Mouse (Mus musculus): ENCODE measurements around the gene Cpn2. TPM values are rescaled to one million over a fixed set of nuclear protein-coding genes. Genes with fewer than 3 reads are reported as not detected.

The Cpn2 gene
- polyA plus RNA-seq, 1 experiment from 2014 or later: not detected

DNA sequence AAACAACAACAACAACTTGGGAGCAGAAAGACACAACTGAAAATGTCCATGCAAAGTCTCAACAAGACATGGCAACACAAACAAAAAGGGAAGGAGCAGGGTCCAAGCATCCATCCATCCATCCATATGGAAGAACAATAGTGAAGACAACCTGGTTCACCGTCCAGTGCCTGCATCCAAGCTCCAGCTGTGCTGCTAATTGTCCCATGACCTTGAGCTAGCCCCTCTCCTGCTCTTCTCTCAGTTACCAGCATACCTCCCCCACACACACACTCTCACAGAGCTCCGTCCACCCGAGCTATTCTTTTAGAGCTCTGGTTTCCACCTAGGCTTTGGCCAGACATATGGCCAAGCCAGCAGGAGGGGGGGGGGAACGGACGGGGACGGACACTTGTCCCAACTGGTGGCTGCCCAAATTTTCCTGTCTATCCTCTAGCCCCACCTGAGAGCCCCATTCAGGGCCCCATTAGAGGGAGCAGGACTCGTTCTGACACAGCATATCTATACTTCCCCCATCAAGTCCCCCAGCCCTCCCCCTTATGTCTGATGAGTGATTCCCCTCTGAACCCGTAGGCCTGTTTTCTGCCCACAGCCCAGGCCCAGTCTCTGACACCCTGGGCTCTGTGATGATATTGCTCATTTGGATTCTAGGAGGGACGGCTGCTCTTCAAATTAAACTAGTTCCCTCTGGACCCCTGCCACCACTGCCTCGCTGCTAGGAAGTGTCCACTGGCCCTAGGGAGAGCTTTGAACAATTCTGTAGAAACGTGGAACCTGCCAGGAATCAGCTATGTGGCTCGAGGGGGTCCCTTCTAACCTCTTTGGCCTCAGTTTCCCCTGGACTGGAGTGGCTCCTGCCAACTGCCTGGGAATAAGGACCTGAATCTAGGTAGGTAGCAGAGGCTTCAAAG, 32.4 kb downstream of the Cpn2 start:
- Histone ChIP-seq H3K27ac (replicated peaks) (no peak overlapping the region), H3K27me3 (ENCODE audit: control insufficient read depth, insufficient read depth, low read length) (no peaks in the 10 kb centered on the region), H3K4me2 (replicated peaks; ENCODE audit: low read depth) (no peak overlapping the region), H3K36me3 (ENCODE audit: control insufficient read depth, insufficient read depth, low read length) (no peaks in the 10 kb centered on the region), H3K4me1 (replicated peaks; ENCODE audit: control insufficient read depth, insufficient read depth) (0 out of 2 replicates have a peak, but pooled peaks cover 4% of the 10 kb centered on the region), H3K9ac (ENCODE audit: low read length) (no peak overlapping the region), H3K4me3 (ENCODE audit: low read depth, low read length) (no peak overlapping the region), H3K9me3 (ENCODE audit: control insufficient read depth, low read length) (no peaks in the 10 kb centered on the region)
- DNase-seq (ENCODE audit: low spot score) (no peak), ATAC-seq (ENCODE audit: low FRiP score, low TSS enrichment) (no peak)
- 67% methylated on average over 12 of the region's 12 CpGs for WGBS
- TF ChIP-seq CTCF (IDR thresholded peaks at IDR 0.05; ENCODE audit: low read depth) (no peak), EP300 (optimal IDR thresholded peaks at IDR 0.05) (no peak)

DNA sequence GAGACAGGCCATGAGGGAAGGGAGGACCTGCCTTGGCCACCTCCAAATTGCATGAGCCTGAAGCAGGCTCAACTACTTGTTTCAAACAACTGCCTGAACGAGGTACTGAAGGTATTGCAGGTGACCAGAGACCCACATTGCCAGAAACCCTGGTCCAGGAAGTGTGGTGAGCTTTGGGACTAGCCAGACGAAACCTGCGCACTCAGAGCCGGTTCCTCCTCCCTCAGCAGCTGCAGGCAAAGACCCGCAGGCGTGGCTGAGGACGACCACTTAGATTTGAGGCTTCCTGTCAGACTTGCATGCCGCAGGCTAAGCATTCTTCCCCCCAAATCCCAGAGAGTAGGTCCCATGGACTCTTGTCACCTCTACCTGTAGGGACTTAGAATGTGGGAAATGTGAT, 33.2 kb downstream of the Cpn2 start:
- Histone ChIP-seq H3K9ac (ENCODE audit: low read length) (no peak overlapping the region), H3K4me3 (ENCODE audit: low read depth, low read length) (no peak overlapping the region), H3K9me3 (ENCODE audit: control insufficient read depth, low read length) (no peaks in the 10 kb centered on the region), H3K4me2 (replicated peaks; ENCODE audit: low read depth) (no peak overlapping the region), H3K4me1 (replicated peaks; ENCODE audit: control insufficient read depth, insufficient read depth) (0 out of 2 replicates have a peak, but pooled peaks cover 4% of the 10 kb centered on the region), H3K27me3 (ENCODE audit: control insufficient read depth, insufficient read depth, low read length) (no peaks in the 10 kb centered on the region), H3K27ac (replicated peaks) (no peak overlapping the region), H3K36me3 (ENCODE audit: control insufficient read depth, insufficient read depth, low read length) (no peaks in the 10 kb centered on the region)
- TF ChIP-seq CTCF (IDR thresholded peaks at IDR 0.05; ENCODE audit: low read depth) (no peak), EP300 (optimal IDR thresholded peaks at IDR 0.05) (no peak)
- ATAC-seq (ENCODE audit: low FRiP score, low TSS enrichment): no peak
- 64% methylated on average over 8 of the region's 8 CpGs for WGBS
- DNase-seq (ENCODE audit: low spot score): no peak

DNA sequence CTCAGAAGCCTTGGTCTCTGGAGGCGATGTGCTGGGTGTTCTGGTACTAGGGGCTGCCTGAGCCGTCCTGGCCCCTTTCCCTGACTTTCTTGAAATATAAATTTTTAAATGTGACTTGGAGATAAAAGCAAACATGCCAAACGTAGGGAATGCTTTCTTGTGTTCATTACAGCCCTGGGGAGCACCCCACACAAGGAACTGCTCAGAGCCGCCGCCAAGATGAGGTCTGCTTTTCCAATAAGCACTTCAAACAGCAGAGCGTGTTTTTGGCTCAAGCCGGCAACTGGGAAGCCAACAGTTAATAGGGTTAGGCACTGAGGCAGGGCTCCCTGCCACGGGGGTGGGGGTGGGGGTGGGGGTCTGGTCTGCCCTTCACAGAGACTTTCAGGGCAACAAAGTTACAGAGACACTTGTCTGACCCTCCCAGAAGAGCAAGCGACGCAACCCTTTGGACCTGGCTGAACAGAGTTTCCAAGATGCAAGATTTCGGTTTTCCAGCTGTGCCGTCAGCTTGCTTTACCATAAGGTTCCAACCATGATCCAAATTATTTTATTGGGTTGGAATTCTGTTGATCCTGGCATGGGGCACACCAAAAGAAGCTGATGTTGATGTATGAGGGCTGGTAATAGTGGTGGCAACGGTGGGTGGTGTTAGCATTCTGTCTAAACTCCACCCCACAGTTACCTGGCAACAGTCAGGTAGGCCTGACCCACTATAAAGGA, 35.3 kb downstream of the Cpn2 start:
- 0 out of 2 replicates have a peak, but pooled peaks cover 4% of the 10 kb centered on the region for H3K4me1 ChIP-seq (replicated peaks; ENCODE audit: control insufficient read depth, insufficient read depth)
- H3K4me2 ChIP-seq (replicated peaks; ENCODE audit: low read depth): no peak overlapping the region
- WGBS: 27% methylated on average over 13 of the region's 13 CpGs
- H3K4me3 ChIP-seq (ENCODE audit: low read depth, low read length): no peak overlapping the region
- no peaks in the 10 kb centered on the region for H3K36me3 ChIP-seq (ENCODE audit: control insufficient read depth, insufficient read depth, low read length)
- ATAC-seq (ENCODE audit: low FRiP score, low TSS enrichment): no peak
- no peak overlapping the region for H3K9ac ChIP-seq (ENCODE audit: low read length)
- H3K27me3 ChIP-seq (ENCODE audit: control insufficient read depth, insufficient read depth, low read length): no peaks in the 10 kb centered on the region
- DNase-seq (ENCODE audit: low spot score): no peak
- TF ChIP-seq EP300 (optimal IDR thresholded peaks at IDR 0.05) (no peak), CTCF (IDR thresholded peaks at IDR 0.05; ENCODE audit: low read depth) (no peak)
- H3K9me3 ChIP-seq (ENCODE audit: control insufficient read depth, low read length): no peaks in the 10 kb centered on the region
- H3K27ac ChIP-seq (replicated peaks): no peak overlapping the region

DNA sequence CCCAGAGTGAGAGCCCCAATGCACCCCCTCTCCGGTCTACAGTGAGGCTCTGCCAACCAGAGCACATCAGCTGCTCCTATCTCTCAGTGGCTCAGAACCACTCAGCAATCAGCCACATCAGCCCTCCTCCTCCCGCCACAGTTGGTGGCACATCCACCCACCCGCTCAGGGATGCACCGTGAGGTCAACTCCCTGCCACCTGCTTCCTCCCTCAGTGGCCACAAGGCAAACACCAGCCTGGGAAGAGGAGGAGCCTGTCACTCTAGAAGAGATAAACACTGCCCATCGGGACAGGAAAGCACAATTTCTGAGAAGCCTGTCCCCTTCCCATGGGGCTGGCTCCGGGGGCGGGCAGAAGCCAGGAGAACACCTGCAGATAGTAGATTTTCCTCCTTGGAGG, 39.9 kb downstream of the Cpn2 start:
- ATAC-seq (ENCODE audit: low FRiP score, low TSS enrichment) (no peak), DNase-seq (ENCODE audit: low spot score) (no peak)
- no peak overlapping the region for H3K9ac ChIP-seq (ENCODE audit: low read length)
- no peaks in the 10 kb centered on the region for H3K9me3 ChIP-seq (ENCODE audit: control insufficient read depth, low read length)
- H3K4me3 ChIP-seq (ENCODE audit: low read depth, low read length): no peak overlapping the region
- H3K4me2 ChIP-seq (replicated peaks; ENCODE audit: low read depth): no peak overlapping the region
- 37% methylated on average over 7 of the region's 7 CpGs for WGBS
- H3K36me3 ChIP-seq (ENCODE audit: control insufficient read depth, insufficient read depth, low read length): no peaks in the 10 kb centered on the region
- no peak for TF ChIP-seq EP300 (optimal IDR thresholded peaks at IDR 0.05)
- TF ChIP-seq CTCF (IDR thresholded peaks at IDR 0.05; ENCODE audit: low read depth): no peak
- no peak overlapping the region for H3K27ac ChIP-seq (replicated peaks)
- no peaks in the 10 kb centered on the region for H3K27me3 ChIP-seq (ENCODE audit: control insufficient read depth, insufficient read depth, low read length)
- H3K4me1 ChIP-seq (replicated peaks; ENCODE audit: control insufficient read depth, insufficient read depth): no peaks in the 10 kb centered on the region

DNA sequence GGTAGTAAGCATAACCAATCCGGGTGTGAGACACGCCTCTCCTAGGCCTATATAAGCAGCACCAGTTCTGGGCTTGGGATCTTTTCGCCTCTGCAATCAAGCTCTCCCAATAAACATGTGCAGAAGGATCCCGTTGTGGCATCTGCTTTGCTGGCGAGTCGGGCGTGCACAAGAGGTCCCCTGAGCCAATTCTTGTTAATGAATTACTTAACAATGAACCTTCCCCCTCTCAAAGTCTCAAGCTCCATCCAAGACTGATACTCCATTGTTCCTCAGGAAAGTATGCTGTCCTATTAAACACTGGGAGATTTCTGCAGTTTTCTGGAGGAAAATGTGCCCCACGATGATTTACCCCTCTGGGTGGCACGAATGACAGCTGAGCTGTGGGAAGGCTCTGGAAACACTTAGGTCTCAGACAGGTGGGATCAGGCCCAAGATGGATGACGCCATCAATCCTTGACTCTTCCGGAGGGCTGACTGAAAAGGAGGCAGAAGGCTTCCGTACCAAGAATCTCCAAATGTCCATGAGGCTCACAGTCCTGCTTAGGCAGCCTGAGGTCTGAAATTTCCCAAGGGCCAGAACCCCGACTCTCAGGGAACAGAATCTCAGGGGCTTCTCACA, 46.0 kb downstream of the Cpn2 start:
- ATAC-seq (ENCODE audit: low FRiP score, low TSS enrichment): no peak
- H3K4me2 ChIP-seq (replicated peaks; ENCODE audit: low read depth): no peak overlapping the region
- no peaks in the 10 kb centered on the region for H3K4me1 ChIP-seq (replicated peaks; ENCODE audit: control insufficient read depth, insufficient read depth)
- no peaks in the 10 kb centered on the region for H3K9me3 ChIP-seq (ENCODE audit: control insufficient read depth, low read length)
- H3K36me3 ChIP-seq (ENCODE audit: control insufficient read depth, insufficient read depth, low read length): no peaks in the 10 kb centered on the region
- 65% methylated on average over 11 of the region's 13 CpGs for WGBS
- no peak overlapping the region for H3K9ac ChIP-seq (ENCODE audit: low read length)
- H3K4me3 ChIP-seq (ENCODE audit: low read depth, low read length): no peak overlapping the region
- no peak for DNase-seq (ENCODE audit: low spot score)
- no peak overlapping the region for H3K27ac ChIP-seq (replicated peaks)
- H3K27me3 ChIP-seq (ENCODE audit: control insufficient read depth, insufficient read depth, low read length): no peaks in the 10 kb centered on the region
- no peak for TF ChIP-seq EP300 (optimal IDR thresholded peaks at IDR 0.05)
- no peak for TF ChIP-seq CTCF (IDR thresholded peaks at IDR 0.05; ENCODE audit: low read depth)

All from stomach, postnatal 0 days (tissue).